Mouse (Mus musculus) limb, embryonic 12.5 days (tissue): ENCODE results near the gene Rgs16. TPM values are rescaled to one million over a fixed set of nuclear protein-coding genes. Genes with fewer than 3 reads are reported as not detected.
A peak's percentile ranks its signal among the peaks of the same experiment; 100 is the strongest.

ENCODE experiments used
- ATAC-seq: fragments of 200-750 bp; cut with Nextera tagmentation; 2 replicates; pipeline ENCODE4 v1.8.0; 2017; ENCODE audit warnings: low read depth, moderate TSS enrichment; ENCODE audit not compliant: insufficient number of reproducible peaks, insufficient read depth, low FRiP score, low TSS enrichment
- H3K27ac ChIP-seq: fragments of 300-500 bp; sonication (generic); 2 replicates; pipeline ENCODE4 v1.5.1; 2016; ENCODE audit warnings: mild to moderate bottlenecking, moderate library complexity
- H3K27me3 ChIP-seq: fragments of 300-500 bp; sonication (generic); 2 replicates; pipeline ENCODE4 v1.6.1; 2016; ENCODE audit warnings: mild to moderate bottlenecking, moderate library complexity
- H3K36me3 ChIP-seq: fragments of 300-500 bp; sonication (generic); 2 replicates; pipeline ENCODE4 v1.6.1; 2016; ENCODE audit warnings: mild to moderate bottlenecking, moderate library complexity
- H3K4me1 ChIP-seq: fragments of 300-500 bp; sonication (generic); replicated peaks from 2 replicates; pipeline ENCODE4 v1.6.1; 2016
- H3K4me2 ChIP-seq: fragments of 300-500 bp; sonication (generic); 2 replicates; pipeline ENCODE4 v1.6.1; 2016; ENCODE audit warnings: mild to moderate bottlenecking, moderate library complexity
- H3K4me3 ChIP-seq: fragments of 300-500 bp; sonication (generic); replicated peaks from 2 replicates; pipeline ENCODE4 v1.5.1; 2016; ENCODE audit warnings: mild to moderate bottlenecking
- H3K9ac ChIP-seq: fragments of 300-500 bp; sonication (generic); replicated peaks from 2 replicates; pipeline ENCODE4 v1.6.1; 2016; ENCODE audit warnings: mild to moderate bottlenecking, moderate library complexity
- H3K9me3 ChIP-seq: fragments of 300-500 bp; sonication (generic); 2 replicates; pipeline ENCODE4 v1.6.1; 2016; ENCODE audit warnings: mild to moderate bottlenecking, moderate library complexity
- WGBS: fragments of 180-500 bp; shearing (Covaris S2); methylation state at CpG from one replicate; pipeline ENCODE4 v1.1.7; 2016; 5-methylcytosine and 5-hydroxymethylcytosine counted together
- polyA plus RNA-seq: library from polyadenylated mRNA; unstranded; fragments of >200 nt; fragmentation: Nextera tagmentation; extraction: Ambion mirVana; gene quantifications from 2 replicates; pipeline ENCODE4 v1.2.1, GENCODE M21; 2016

Gene Rgs16
- polyA plus RNA-seq, 1 experiment from 2014 or later, result 18.7 TPM

DNA sequence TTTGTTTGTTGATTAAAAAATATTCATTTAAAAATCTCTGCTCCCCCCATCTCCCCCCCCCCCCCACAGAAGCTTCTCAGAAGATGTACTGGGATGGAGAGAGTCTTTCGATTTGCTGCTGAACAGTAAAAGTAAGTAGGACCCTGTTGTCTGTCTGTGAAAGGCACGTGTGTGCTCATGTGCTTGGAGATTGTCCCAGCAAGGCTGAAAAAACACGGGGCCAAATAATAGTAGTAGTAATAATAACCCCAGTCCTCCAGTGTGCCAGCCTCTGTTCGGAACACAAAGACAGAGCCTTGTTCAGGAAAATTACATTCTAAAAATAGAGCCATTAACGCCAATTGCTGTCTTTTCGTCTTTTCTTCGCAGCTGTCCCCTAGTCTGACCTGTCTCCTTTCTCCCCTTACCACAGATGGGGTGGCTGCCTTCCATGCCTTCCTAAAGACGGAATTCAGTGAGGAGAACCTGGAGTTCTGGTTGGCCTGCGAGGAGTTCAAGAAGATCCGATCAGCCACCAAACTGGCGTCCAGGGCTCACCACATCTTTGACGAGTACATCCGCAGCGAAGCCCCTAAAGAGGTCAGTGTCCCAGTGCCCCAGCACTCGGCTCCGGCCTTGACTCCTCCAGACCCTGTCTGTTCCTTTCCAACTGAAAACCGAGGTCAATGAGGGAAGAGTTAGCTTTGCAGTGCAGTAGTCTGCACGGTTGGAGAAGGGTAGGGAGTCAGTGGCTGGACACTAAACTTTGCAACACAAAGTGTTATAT is 1.6 kb downstream of the Rgs16 start:
- peak overlapping the region; percentile 42; the same call in 1 of the 2 replicates for H3K4me3 ChIP-seq
- no peak for ATAC-seq
- peaks cover 48% of the 10 kb centered on the region for H3K27me3 ChIP-seq
- no peak overlapping the region for H3K9ac ChIP-seq
- peak overlapping the region; percentile 82 for H3K4me2 ChIP-seq
- H3K36me3 ChIP-seq, result 0 out of 2 replicates have a peak, but pooled peaks cover 3% of the 10 kb centered on the region
- no peak overlapping the region for H3K27ac ChIP-seq
- 73% methylated on average over 18 of the region's 18 CpGs for WGBS
- H3K4me1 ChIP-seq, result peaks cover 26% of the 10 kb centered on the region
- no peaks in the 10 kb centered on the region for H3K9me3 ChIP-seq

DNA sequence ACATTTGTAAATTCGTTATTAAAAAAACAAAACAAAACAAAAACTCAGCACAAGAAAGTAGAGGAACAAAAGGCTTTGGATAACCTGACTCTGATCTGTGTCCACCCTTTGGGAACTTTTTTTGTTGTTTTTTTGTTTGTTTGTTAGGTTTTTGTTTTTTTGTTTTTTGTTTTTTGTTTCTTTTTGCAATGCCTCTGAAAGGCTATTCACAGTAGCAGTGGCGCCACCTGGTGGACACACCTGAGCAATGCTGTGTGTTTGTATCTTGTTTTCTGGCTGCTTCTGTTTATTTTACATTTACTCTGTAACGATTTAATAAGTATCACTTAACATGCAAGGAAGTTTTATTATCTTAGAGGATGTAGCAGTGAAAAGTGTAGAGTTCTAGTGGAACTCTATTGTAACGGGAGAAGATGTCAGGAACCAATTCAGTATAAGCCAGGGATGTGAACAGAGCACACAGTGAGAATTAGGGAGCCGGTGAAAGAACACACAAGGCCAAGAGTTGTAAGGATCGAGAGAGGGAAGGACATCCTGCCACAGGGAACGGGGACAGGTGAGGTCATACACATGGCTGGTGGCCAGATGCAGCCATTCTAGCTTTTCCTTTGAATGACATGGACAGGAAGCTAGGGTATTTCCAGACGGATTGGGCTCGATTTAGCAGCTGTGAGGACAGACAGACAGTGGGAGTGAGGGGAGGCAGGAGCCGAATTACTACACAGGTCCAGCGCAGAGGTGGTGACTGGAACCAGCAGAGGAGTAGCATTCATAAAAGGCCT is 2.4 kb downstream of the Rgs16 start:
- WGBS, result 57% methylated on average over 11 of the region's 11 CpGs
- Histone ChIP-seq H3K4me2 (no peak overlapping the region), H3K4me3 (no peak overlapping the region), H3K27me3 (peaks cover 48% of the 10 kb centered on the region), H3K4me1 (peaks cover 18% of the 10 kb centered on the region), H3K9me3 (no peaks in the 10 kb centered on the region), H3K36me3 (0 out of 2 replicates have a peak, but pooled peaks cover 3% of the 10 kb centered on the region), H3K9ac (no peak overlapping the region), H3K27ac (no peak overlapping the region)
- ATAC-seq, result no peak

- H3K36me3 ChIP-seq, result 0 out of 2 replicates have a peak, but pooled peaks cover 3% of the 10 kb centered on the region
- H3K4me1 ChIP-seq, result peaks cover 21% of the 10 kb centered on the region
- H3K4me3 ChIP-seq, result no peak overlapping the region
- no peak overlapping the region for H3K9ac ChIP-seq
- no peak overlapping the region for H3K27ac ChIP-seq
- H3K9me3 ChIP-seq, result no peaks in the 10 kb centered on the region
- WGBS, result 78% methylated on average over 14 of the region's 14 CpGs
- H3K4me2 ChIP-seq, result no peak overlapping the region
- no peak for ATAC-seq
- H3K27me3 ChIP-seq, result peaks cover 13% of the 10 kb centered on the region
Observed at GRCm38 (mm10) chr1:153746119-153746670, 6.0 kb downstream of the Rgs16 start.

DNA sequence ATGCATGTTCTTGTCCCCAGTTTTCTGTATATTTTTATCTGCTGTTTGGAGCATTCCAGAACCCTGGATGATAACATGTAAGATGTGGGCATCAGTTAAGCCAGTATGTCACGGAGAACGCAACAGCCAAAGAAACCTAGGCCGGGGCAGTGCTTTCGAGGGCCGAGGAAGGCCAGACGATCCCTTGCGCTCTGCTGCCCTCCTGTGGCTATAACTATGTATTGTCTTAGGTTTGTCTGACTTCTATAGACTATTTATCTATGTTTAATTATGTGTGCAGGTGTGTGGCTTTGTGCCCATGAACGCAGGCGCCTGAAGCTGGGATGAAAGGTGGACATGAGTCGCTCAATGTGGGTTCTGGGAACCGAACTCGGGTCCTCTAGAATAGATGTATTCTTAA is 6.6 kb downstream of the Rgs16 start:
- H3K27ac ChIP-seq, result no peak overlapping the region
- no peak overlapping the region for H3K4me2 ChIP-seq
- H3K9ac ChIP-seq, result no peak overlapping the region
- WGBS, result 6% methylated on average over 12 of the region's 12 CpGs
- 0 out of 2 replicates have a peak, but pooled peaks cover 3% of the 10 kb centered on the region for H3K36me3 ChIP-seq
- no peak overlapping the region for H3K4me3 ChIP-seq
- H3K9me3 ChIP-seq, result no peaks in the 10 kb centered on the region
- H3K27me3 ChIP-seq, result peaks cover 7% of the 10 kb centered on the region
- peaks cover 18% of the 10 kb centered on the region for H3K4me1 ChIP-seq
- ATAC-seq, result no peak

DNA sequence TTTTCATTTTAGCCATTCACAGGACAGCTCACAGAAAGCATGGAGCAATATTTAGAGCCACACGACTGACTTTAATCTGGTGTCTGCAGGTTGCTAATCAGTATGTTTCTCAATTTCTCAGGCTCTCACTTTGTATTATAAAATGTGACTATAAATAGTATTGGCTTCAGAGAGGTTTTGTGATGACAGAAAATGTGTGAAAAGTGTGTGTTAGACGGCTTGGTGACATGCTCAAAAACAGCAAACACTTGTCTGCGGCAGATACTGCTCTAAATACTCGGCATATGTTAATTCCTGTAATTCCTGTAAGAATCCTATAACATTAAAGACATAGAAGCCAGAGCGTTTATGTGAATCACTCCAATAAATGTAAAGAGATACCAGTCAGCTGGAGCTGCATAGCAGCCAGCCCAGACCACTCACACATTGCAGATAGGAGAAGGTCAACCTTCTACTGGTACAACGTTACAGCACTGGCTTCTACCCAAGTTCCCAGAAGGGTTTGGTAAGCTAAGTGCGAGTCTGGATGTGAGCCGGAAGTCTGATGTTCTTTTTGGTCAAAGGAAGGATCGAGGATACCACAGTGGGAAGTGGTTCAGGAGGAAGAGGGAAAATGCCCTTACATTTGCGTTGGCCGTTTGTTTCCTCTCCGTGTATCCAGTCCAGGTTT is 7.8 kb downstream of the Rgs16 start:
- no peak overlapping the region for H3K4me3 ChIP-seq
- peaks cover 25% of the 10 kb centered on the region for H3K4me1 ChIP-seq
- ATAC-seq, result no peak
- H3K9me3 ChIP-seq, result no peaks in the 10 kb centered on the region
- H3K4me2 ChIP-seq, result peak overlapping the region; percentile 57
- WGBS, result 75% methylated on average over 12 of the region's 12 CpGs
- H3K27ac ChIP-seq, result no peak overlapping the region
- H3K27me3 ChIP-seq, result 0 out of 2 replicates have a peak, but pooled peaks cover 4% of the 10 kb centered on the region
- H3K9ac ChIP-seq, result no peak overlapping the region
- H3K36me3 ChIP-seq, result 0 out of 2 replicates have a peak, but pooled peaks cover 3% of the 10 kb centered on the region

- WGBS, result 6% methylated on average over 1 of the region's 1 CpGs
- no peak for ATAC-seq
- peak overlapping the region; percentile 57 for H3K4me2 ChIP-seq
- 0 out of 2 replicates have a peak, but pooled peaks cover 3% of the 10 kb centered on the region for H3K36me3 ChIP-seq
- H3K4me3 ChIP-seq, result no peak overlapping the region
- no peaks in the 10 kb centered on the region for H3K9me3 ChIP-seq
- peaks cover 25% of the 10 kb centered on the region for H3K4me1 ChIP-seq
- H3K27ac ChIP-seq, result no peak overlapping the region
- no peak overlapping the region for H3K9ac ChIP-seq
- H3K27me3 ChIP-seq, result 0 out of 2 replicates have a peak, but pooled peaks cover 4% of the 10 kb centered on the region
Observed at GRCm38 (mm10) chr1:153748549-153748948, 8.4 kb downstream of the Rgs16 start.

GRCm38 (mm10) chr1:153749211-153749801 is 9.2 kb downstream of the Rgs16 start, which contains the start of gene Rnasel:
Gene Rnasel, plus strand, starts transcription at chr1:153749426.
- peak; percentile 38; the same call in 1 of the 2 replicates for ATAC-seq
- Histone ChIP-seq H3K4me2 (peak within 1 kb of the TSS; percentile 57), H3K27me3 (peaks cover 4% of the 10 kb centered on the region; the same call in 1 of the 2 replicates), H3K9ac (peak within 1 kb of the TSS; percentile 59), H3K36me3 (no peaks in the 10 kb centered on the region), H3K9me3 (no peaks in the 10 kb centered on the region), H3K27ac (peak within 1 kb of the TSS; percentile 56), H3K4me1 (peaks cover 25% of the 10 kb centered on the region), H3K4me3 (peak within 1 kb of the TSS; percentile 39)
- 3% methylated on average over 18 of the region's 18 CpGs for WGBS

DNA sequence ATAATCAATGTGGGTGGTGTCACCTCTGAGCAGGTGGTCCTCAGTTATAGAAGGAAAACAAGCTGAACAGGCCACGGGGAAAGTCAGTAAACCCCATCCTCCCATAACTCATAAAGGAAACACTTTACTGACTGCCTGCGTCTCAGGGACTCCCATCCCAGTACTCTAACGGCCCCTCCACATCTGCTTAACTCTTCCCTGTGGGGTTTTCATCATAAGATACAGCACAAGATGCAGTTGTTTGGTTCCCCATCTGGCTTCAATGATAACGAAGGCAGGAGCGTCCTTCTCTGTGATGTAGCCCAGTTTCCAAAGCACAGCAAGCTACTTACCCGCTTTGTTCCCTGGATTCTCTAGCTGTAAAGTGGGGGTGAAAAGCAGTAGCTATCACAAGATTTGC is 9.9 kb downstream of the Rgs16 start:
- peaks cover 25% of the 10 kb centered on the region for H3K4me1 ChIP-seq
- H3K4me2 ChIP-seq, result peak overlapping the region; percentile 57
- H3K27me3 ChIP-seq, result peaks cover 4% of the 10 kb centered on the region; the same call in 1 of the 2 replicates
- H3K36me3 ChIP-seq, result 0 out of 2 replicates have a peak, but pooled peaks cover 4% of the 10 kb centered on the region
- peak overlapping the region; percentile 59 for H3K9ac ChIP-seq
- H3K4me3 ChIP-seq, result peak overlapping the region; percentile 39
- peak overlapping the region; percentile 17; the same call in 1 of the 2 replicates for H3K27ac ChIP-seq
- H3K9me3 ChIP-seq, result no peaks in the 10 kb centered on the region
- 37% methylated on average over 6 of the region's 6 CpGs for whole genome bisulfite sequencing
- no peak for ATAC-seq

DNA sequence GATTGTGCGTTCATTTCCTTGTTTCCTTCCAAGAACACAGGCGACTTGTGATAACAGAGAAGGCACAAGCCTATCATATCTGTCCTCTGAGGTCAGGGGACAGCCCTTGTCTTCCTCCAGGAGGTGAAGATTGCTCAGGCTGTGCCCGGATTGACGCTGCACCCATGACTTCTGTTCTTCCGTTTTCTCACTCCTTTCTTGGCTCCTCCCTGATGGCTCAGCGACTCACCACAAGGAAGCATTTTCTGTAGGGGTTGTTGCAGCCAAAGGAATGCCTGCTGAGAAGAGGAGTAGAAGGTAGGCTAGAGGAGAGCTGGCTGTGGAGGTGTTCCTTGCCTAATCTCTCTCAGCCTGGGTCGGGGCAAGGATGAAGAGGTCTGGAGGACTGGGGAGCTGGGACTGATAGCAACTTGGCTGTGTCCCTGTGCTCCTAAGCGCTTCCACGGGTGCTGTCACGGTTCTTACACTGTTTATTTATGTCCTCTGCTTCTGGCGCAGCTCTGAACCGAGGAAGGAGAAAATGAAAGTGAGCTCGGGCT is 11.7 kb downstream of the Rgs16 start:
- no peak for ATAC-seq
- no peak overlapping the region for H3K27ac ChIP-seq
- peaks cover 4% of the 10 kb centered on the region; the same call in 1 of the 2 replicates for H3K27me3 ChIP-seq
- peak overlapping the region; percentile 23 for H3K4me3 ChIP-seq
- no peaks in the 10 kb centered on the region for H3K9me3 ChIP-seq
- 0 out of 2 replicates have a peak overlapping the region, but pooled peaks have one; percentile 31 for H3K9ac ChIP-seq
- WGBS, result 48% methylated on average over 13 of the region's 13 CpGs
- peak overlapping the region; percentile 43 for H3K4me2 ChIP-seq
- peaks cover 25% of the 10 kb centered on the region for H3K4me1 ChIP-seq
- 0 out of 2 replicates have a peak, but pooled peaks cover 4% of the 10 kb centered on the region for H3K36me3 ChIP-seq

DNA sequence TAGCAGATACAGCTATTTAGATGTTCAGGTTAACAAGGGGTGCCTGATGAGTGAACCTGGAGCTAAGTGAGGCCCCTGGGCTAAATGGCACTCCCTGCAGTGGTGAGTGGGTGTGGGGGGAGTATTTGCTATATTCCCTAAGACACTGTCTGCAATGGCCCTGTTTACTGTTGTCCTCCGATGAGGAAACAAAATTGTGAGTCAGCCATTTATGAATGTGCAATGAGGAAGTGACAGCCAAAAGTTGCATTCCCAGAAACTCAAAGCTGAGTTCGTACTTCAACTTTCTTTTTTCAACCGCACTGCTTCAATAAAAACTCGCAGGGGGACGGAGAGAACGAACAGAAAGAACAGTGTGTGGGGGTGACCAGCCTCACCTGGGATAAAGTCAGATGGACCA is 12.4 kb downstream of the Rgs16 start:
- no peak overlapping the region for H3K27ac ChIP-seq
- peak overlapping the region; percentile 43 for H3K4me2 ChIP-seq
- peaks cover 25% of the 10 kb centered on the region for H3K4me1 ChIP-seq
- 0 out of 2 replicates have a peak, but pooled peaks cover 4% of the 10 kb centered on the region for H3K36me3 ChIP-seq
- no peak overlapping the region for H3K9ac ChIP-seq
- WGBS, result 68% methylated on average over 6 of the region's 6 CpGs
- H3K9me3 ChIP-seq, result no peaks in the 10 kb centered on the region
- peak overlapping the region; percentile 23; the same call in 1 of the 2 replicates for H3K4me3 ChIP-seq
- peaks cover 1% of the 10 kb centered on the region; the same call in 1 of the 2 replicates for H3K27me3 ChIP-seq
- ATAC-seq, result no peak
